Comparison of ENCODE assay signal across 14 mouse cellular contexts in genomic region chrX:48136935-48137334, GRCm38 (mm10). TPM values are rescaled to one million over a fixed set of nuclear protein-coding genes. Genes with fewer than 3 reads are reported as not detected.
DNase-seq lines count a peak whose midpoint lies in the region; ATAC-seq lines count a peak whose summit lies in the region.
"Had no signal": no experiment of that assay in that cellular context is flagged by ENCODE, and none has a peak within 500 bp of the region (broad histone marks: within the 10 kb centered on the region; RNA-seq: fewer than 3 reads in every experiment).

No protein-coding gene starts in this region.

- intact Hi-C loops in left cerebral cortex, postnatal 25 days (cut with DNase I), result no loop called here

- ATAC-seq in inflammation-experienced regulatory T-cells, adult 6 months, result peak; percentile 39
- ATAC-seq: forebrain, embryonic 16.5 days had no signal

- peak; percentile 40 for DNase-seq in 416B (ENCODE audit: low read depth)
- DNase-seq in CD4-positive, CD25-positive, alpha-beta regulatory T cell, adult 2 months (ENCODE audit: low read depth, low spot score), result peak; percentile 73
- peak; percentile 87 for DNase-seq in thymus, postnatal 14 days
- no peak for DNase-seq in frontal cortex, adult 2 months (ENCODE audit: extremely low spot score in 1 of 2, low spot score in 1 of 2)
- DNase-seq in neural tube, embryonic 10.5 days (ENCODE audit: extremely low spot score, low spot score), result no peak
- DNase-seq in left cerebral cortex, postnatal 25 days (ENCODE audit: low spot score in 2 of 2), result no peak
- DNase-seq: cerebellum, postnatal 14 days; embryo, embryonic 11 days; kidney, adult 2 months; kidney, postnatal 14 days; lung, adult 18-20 months; right cerebral cortex, adult 18-20 months had no signal

RNA-seq across cellular contexts. Expression of gene Sash3, which starts 9.3 kb away (rescaled TPM):
- polyA plus RNA-seq in inflammation-experienced regulatory T-cells, adult 6 months (2017; shearing (Covaris generic)), result 100 to 1,000 TPM; 303 to 376 (median 360) TPM
- polyA plus RNA-seq in frontal cortex, adult 2 months (2012; rRNA removed), result 1.7 and 1.8 TPM in 2 replicates
- total RNA-seq in left cerebral cortex, postnatal 25 days (2021), result 1 to 10 TPM; 1.8 TPM

RNA-seq across cellular contexts. Expression of gene Xpnpep2, which starts 28.4 kb away (rescaled TPM):
- 1 to 10 TPM in 1 of 3 experiments, under 1 TPM in 2; 0.50 to 2.7 (median 0.71) TPM for polyA plus RNA-seq in inflammation-experienced regulatory T-cells, adult 6 months (2017; shearing (Covaris generic))
- 0.14 and 0.21 TPM in 2 replicates for polyA plus RNA-seq in frontal cortex, adult 2 months (2012; rRNA removed)
- under 1 TPM; 0.27 to 0.37 TPM for total RNA-seq in left cerebral cortex, postnatal 25 days (2021)

Comparison
In these comparisons a context has a peak if more than half of its experiments do, and no peak if none do; other contexts are left out.
1. DNase-seq: peak in 416B (single experiment), CD4-positive, CD25-positive, alpha-beta regulatory T cell, adult 2 months (single experiment) and thymus, postnatal 14 days (single experiment); none in frontal cortex, adult 2 months (0 of 2), neural tube, embryonic 10.5 days (single experiment) and left cerebral cortex, postnatal 25 days (0 of 2).
2. RNA of gene Sash3, which starts 9.3 kb away (polyA plus RNA-seq): 303 to 376 TPM in inflammation-experienced regulatory T-cells, adult 6 months; 1.7 to 1.8 TPM in frontal cortex, adult 2 months; every median in the first group is over 100 times any median in the second.